Mouse (Mus musculus): Measurements from ENCODE around the gene Agbl4.
A peak's percentile ranks its signal among the peaks of the same experiment; 100 is the strongest.

Agbl4 gene

DNA sequence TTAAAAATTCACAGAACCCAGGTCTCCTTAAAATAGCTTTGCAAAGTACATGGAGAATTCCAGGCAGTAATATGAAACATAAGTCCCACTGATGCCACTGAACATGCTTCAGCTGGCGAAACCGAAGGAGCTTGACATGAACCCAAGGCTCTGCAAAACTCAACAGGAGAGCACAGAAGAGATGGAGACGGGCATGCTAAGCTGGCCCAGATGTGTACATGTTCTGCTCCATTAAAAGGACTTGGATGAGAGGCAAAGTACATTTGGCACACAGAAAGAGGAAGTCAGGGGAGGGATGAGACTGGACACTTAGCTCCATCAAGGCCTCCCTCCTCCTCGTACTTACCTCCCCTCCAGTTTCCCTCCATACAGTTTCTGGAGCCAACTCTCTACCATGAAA, 1013.3 kb downstream of the Agbl4 start:
- no peak for DNase-seq

DNA sequence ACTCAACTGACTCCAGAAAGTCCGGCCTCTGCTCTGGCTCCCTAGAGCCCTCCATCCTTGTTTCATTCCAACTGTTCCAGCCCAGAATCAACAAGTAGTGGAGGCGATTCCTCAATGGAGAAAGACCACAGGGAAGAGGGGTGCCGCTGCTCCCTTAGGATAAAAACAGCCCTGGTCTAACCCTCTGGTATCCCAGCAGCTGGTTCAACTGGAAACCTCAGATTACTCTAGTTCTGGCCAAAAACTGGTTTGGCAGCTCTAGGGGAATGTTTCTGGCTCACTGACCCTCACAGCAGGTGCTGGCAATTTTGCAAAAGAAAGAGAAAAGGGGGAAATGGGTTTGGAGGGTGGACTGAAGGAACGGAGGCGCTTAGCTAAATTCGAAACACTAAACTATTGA, 1016.9 kb downstream of the Agbl4 start:
- no peak for DNase-seq

DNA sequence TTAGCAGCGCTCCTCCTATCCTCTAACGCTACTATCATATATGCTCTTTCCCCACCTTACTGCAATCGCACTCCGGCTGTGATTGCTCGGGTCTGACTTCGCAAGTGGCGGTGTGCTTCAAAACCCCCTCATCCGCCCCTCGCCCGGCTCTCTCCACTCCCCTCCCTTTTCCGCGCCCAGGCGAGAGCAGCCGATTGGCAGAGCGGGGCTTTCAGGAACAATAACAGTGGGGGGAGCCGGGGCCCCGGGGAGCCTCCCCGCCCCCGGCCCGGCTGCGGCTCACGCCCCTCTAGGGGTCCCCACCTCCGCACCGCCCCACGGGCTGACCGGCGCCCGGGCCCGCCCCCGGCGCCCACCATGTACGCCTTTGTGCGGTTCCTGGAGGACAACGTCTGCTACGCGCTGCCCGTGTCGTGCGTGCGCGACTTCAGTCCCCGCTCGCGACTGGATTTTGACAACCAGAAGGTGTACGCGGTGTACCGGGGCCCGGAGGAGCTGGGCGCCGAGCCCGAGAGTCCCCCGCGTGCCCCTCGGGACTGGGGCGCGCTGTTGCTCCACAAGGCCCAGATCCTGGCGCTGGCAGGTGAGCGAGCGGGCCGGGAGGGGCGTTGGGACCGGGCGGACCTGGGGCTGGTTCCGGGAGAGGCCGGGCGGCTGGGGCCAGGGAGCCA, 1017.5 kb downstream of the Agbl4 start, which contains the start of gene Bend5:
Bend5 (plus strand) TSS at position 189 of the 671 bp plus-strand sequence.
- DNase-seq: peak; percentile 72

GRCm38 (mm10) chr4:111416126-111416525, 1018.7 kb downstream of the Agbl4 start:
- DNase-seq: no peak

- DNase-seq: no peak
Measured at GRCm38 (mm10) chr4:111416551-111416950, 1019.1 kb downstream of the Agbl4 start.

DNA sequence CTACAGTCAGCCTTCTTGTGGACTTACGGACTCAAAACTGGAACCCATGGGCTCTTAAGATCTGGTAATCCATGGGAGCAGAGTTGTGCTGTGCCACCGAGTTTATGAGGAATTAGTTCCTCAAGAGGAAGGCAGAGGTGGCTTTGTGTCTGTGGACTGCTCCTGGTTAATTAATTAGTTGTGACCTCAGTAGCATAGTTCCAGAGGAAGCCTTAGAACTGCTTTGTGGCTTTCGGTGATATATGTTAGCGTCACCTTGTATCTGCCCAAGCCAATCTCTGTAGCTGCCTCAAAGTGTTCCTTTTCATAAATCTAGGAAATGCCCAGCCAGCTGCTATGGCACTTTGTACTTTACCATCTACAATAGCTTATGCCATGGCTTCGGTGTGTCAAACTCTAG, 1020.3 kb downstream of the Agbl4 start:
- DNase-seq: no peak

DNA sequence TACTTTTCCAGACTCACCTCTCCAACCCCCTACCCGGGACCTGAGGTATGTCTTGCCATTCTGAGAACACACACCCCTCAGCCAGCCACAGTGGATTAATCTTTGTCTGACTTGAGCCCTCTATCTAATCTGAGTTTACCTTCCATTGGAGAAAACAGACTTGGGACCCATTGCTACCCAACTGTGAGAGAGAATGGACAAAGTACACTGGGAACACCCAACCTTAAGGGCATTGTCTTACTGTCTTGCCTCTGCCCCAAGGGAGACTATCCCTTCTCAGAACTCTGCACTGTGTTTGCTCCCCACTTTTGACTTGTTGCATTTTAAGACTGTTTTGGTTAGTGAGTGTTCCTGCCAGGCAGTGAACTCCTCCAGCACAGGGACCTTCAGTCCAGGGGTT, 1022.0 kb downstream of the Agbl4 start:
- DNase-seq: no peak

- DNase-seq: no peak
Measured at GRCm38 (mm10) chr4:111420031-111420430, 1022.6 kb downstream of the Agbl4 start.

DNA sequence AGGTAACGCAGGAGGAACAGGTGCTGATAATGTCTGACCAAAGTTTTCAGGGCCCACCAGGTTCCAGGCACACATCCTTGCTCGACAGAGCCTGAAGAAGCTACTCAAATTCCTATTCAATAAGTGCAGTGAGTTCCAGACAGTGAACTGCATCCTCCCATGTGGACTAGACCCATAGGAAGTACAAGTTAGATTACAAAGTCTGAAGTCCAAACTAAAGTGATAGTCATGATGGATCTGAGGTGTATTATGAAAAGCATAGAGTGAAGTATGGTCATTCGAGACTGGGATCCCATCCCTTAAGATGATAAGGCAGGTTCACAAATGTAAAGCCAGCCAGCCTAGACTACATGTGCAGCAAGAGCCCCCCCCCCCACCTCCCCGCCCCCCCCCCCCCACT, 1023.5 kb downstream of the Agbl4 start:
- no peak for DNase-seq

DNA sequence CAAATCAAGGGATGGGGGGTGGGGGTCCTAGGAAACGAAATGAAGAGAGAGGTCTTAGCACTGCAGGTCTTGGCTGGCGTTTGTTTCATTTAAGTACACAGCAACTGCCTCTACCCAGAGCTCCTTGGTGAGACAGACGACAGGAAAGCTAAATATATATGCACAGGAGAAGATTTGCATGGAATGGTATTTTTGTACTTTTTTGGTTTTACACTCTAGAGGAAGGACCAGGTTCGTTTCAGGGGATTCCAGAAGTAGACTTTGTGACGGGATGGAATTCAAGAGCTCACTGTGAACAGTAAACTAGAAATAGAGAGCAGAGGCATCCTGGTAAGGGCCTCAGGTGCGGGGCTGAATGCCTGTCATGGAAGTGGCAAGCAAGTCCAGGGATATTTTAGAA, 1024.3 kb downstream of the Agbl4 start:
- no peak for DNase-seq

DNA sequence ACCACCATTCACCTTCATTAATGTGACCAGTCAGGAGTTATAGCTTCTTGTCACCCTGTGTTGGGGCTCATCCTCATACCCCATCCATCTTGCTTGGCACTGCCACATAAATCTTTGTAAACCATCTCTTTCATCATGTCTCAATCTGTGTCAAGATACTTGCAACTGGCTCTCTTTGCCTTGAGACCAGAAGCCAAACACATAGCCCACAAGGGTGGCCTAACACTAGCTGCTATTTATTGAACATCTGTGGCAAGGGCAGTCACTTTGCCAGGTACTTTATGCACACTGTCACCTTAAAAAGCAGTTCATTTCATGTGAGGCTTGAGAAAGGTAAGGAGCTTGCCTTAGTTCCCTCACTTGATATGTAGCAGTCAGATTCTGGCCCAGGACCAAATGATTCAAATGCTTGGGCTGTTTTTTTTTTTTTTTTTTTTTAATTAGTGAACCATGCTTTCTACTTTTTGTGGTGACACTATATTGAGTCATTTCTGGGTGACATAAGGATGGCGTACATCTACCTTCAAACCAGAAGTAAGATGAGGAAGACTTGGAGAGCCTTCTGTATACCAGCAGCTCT, 1027.0 kb downstream of the Agbl4 start:
- no peak for DNase-seq

- DNase-seq: no peak
Measured at GRCm38 (mm10) chr4:111425170-111425569, 1027.7 kb downstream of the Agbl4 start.

DNA sequence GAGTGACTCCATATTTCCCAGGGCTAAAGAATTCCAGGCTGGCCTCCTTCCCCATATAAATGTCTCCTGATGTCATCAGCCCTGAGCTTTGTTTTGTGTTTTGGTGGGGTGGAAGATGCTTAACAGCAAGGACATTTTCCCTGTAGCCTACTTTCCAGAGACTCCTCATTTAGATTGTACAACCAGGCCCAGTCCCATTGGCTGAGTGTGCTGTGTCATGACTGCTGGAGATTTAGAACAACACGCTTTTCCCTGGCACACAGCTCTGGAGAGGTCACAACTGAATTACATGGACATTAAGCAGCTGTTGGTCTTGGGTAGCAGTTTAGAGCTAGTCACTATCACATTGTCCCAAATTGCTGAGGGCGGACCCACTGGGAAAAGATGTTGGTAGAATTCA, 1033.7 kb downstream of the Agbl4 start:
- DNase-seq: no peak

DNA sequence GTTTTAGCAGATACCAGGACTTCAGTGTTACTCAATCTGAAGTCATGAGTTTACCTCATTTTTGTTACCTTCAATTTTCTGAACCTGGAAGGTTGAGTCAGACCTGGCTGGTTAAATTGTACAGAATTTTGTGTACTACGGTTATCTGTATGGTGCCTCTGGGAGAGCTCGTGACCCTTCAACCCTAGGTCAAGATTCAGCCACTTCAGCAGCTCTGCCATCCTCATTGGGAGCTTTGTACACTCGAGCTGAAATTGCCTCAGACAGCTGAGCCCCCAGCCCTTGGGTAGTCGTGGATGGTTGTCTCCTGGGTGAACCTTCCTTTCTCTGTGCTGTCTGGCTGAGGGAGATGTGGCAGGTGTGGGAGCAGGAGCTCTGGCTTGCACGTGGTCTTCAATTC, 1034.6 kb downstream of the Agbl4 start:
- DNase-seq: no peak

DNA sequence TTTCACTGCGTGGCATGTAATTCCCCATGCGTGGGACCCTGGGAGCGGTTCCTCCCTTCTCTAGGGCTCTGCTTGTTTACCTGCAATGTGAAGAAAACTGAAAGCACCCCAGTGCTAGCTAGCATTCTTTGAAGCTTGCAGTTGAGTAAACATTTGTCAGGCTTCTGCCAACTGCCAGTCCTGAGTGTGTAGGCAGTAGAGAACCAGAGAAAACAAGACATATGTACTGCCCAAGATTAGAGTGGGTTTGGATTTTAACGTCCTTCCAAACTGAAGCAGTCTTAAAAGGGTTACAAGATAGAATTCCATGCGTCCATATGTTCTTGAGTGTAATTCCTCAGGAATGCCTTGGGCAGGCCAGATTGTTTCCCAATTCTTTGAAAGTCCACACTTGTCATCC, 1035.0 kb downstream of the Agbl4 start:
- DNase-seq: no peak

DNA sequence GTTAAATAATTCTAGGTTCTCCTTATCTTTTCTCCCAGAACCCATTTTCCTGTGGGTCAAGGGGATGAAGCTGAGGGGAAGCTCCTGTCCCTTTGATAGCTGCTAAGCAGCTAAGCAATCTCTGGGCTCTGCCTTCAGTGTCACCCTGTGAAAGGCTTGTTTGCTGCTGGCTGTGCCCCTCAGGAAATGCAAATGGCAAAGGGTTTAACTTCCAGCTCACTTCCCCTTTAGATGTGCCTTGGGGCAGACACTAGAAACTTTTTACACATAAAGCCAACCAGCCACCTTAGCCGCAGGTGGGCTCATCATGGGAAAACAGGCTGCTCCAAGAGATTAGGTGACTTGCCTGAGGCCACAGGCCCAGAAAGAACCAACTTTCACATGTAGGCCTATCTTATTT, 1044.2 kb downstream of the Agbl4 start:
- DNase-seq: no peak

DNA sequence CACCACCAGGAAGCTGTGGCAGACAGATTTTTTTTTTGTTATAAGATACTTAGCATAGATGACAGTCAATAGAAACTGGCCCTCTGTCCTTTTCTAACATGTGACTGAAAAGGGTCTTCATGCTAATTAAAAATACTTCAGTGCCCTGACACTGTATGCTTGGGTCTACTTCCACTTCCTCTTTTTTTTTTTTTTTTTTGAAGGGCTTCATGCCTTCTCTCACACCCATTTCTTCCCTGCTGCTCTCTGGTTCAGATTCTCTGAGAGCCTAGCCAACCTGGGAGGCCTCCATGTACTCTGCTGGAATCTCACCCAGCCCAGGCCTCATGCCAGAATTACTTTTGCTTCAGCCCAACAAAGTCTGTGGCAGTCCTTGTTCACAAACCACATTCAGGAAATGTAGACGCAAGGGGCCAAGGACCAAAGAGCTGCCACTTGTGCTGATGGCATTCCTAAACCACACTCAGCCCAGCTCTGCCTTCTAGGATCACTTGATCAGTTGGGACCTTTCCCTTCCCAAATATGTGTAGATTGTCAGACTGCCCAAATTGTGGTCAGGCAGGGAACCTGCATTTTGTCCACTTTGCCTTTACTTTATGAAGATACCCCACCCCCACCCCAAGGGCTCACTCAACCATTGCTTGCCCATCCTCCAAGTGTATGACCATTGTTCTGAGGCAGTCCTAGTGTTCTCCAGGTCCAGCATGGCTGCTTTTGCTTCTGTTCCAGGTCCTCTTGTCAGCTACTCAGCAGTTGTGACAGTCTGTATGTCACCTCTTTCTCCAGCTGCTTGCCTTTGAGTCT, 1045.2 kb downstream of the Agbl4 start:
- DNase-seq: no peak

GRCm38 (mm10) chr4:111443906-111444615, 1046.6 kb downstream of the Agbl4 start:
- DNase-seq: no peak

DNA sequence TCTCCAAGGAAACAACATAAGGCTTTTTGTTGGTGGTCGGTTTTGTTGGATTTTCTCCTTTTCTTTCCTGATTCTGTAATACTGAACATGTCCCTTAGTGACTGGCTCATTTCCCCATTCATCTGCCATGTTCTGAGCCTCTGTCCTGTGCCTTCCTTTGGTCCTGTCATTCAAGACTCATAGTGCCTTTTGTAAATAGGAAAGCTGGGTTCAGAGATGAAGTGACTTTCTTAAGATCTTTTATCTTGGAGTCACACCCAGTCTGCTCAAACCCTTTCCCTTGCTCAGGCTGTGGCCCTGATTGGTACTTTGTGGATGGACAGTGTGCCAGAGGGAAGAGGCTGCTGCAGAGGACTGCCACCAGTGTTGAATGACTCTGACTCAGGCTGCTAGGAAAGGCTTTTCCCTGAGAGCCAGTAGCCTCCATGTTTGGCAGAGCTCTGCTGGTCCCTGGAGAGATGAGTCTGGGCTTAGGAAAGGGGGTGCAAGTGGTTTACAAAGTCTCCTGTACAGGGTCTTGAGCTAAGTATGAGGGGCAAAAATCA, 1047.2 kb downstream of the Agbl4 start:
- DNase-seq: no peak

DNA sequence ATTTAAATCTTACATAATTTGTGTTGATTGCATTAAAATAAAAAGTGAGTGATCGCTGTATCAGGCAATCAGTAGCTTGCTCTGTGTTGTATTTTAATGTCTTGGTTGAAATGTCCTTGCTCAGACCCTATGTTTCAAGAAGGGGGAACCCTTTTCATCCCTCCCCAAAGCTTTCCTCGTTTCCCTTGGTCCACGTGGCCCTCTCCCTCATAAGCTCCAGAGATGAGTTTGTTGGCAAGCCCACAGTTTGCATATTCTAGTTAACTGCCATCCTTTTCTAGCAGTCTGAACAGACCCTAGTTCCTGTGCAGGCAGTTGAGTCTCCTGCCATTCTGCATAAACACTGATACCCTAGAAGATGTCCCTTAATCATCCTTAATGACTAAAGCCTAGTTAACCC, 1050.5 kb downstream of the Agbl4 start:
- DNase-seq: no peak

DNA sequence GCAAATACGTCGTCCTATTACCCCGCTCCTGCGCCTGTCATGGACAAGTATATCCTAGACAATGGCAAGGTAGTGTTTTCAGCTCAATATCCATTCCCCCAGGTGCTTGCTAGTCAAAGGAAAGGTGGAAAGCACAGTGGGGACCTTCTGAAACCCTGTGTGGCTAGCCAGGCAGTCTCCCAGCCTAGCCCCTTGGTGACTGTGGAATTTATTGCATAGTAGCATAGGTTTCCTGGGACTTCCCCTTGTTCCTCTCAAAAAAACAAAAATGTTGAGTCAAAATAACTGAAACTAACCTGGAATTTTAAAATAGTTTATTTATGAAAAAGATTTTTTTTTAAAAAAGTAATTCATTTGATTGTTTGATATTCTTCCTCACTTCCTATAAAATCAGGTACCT, 1051.1 kb downstream of the Agbl4 start:
- no peak for DNase-seq

DNA sequence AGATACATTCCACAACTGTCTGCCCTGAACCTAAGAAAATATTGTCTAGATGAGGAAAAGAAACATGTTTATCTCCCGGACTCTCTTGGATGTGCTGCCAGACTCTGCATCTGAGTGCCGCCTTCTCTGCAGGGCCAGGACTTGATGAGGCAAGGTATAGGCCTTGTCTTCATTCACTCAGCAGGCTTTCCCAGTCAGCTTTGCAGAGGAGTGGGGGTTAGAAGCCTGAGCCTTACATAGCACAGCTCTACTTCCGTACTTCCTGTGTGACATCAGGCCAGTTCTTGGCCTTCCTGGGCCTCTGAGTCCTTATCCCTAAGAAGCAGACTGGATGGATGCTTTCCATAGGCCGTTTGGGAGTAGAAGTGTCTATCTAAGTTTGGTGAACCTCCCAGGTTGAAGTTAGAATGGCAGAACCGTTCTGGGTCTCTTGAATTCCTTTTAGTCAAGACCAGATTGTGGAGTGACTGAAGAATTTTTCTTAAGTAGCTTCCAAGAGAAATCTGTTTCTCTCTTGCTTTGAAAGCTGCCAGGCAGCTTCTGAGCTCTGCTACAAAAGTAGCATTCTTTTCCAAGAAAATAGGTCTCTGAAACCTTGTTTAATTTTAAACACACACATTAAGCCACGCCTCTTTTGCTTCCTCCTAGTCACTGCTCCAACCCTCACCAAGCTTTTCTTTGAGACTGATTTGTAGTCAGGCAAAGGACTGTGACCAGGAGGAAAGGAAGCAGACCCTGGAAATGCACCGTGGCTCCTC, 1052.2 kb downstream of the Agbl4 start:
- DNase-seq: no peak

All from liver (tissue).